Mouse (Mus musculus): ENCODE measurements around the gene Pbx1. TPM values are rescaled to one million over a fixed set of nuclear protein-coding genes. Genes with fewer than 3 reads are reported as not detected.

Pbx1 gene
- polyA plus RNA-seq, 1 experiment from 2014 or later, result 35.4 TPM

- Histone ChIP-seq H3K27me3 (ENCODE audit: insufficient read depth, poor library complexity, severe bottlenecking) (no peaks in the 10 kb centered on the region), H3K27ac (peak overlapping the region; percentile 71), H3K4me1 (replicated peaks) (peaks cover 42% of the 10 kb centered on the region), H3K9me3 (no peaks in the 10 kb centered on the region), H3K4me3 (peak overlapping the region; percentile 21; the same call in 1 of the 2 replicates), H3K36me3 (peaks cover 49% of the 10 kb centered on the region)
- 44% methylated on average over 5 of the region's 5 CpGs for WGBS
- no peak for DNase-seq (ENCODE audit: low spot score)
These were observed 39.6 kb downstream of the Pbx1 start for GRCm38 (mm10) chr1:168392500-168392853.

GRCm38 (mm10) chr1:168391617-168392499 is 40.2 kb downstream of the Pbx1 start:
- 49% methylated on average over 20 of the region's 20 CpGs for WGBS
- no peaks in the 10 kb centered on the region for H3K27me3 ChIP-seq (ENCODE audit: insufficient read depth, poor library complexity, severe bottlenecking)
- peaks cover 48% of the 10 kb centered on the region for H3K4me1 ChIP-seq (replicated peaks)
- H3K9me3 ChIP-seq, result no peaks in the 10 kb centered on the region
- peak overlapping the region; percentile 71 for H3K27ac ChIP-seq
- peak; percentile 30 for DNase-seq (ENCODE audit: low spot score)
- H3K4me3 ChIP-seq, result peak overlapping the region; percentile 21; the same call in 1 of the 2 replicates
- peaks cover 49% of the 10 kb centered on the region for H3K36me3 ChIP-seq

- Histone ChIP-seq H3K4me1 (replicated peaks) (peaks cover 56% of the 10 kb centered on the region), H3K36me3 (peaks cover 46% of the 10 kb centered on the region), H3K9me3 (no peaks in the 10 kb centered on the region), H3K4me3 (no peak overlapping the region), H3K27ac (no peak overlapping the region), H3K27me3 (ENCODE audit: insufficient read depth, poor library complexity, severe bottlenecking) (no peaks in the 10 kb centered on the region)
- no peak for DNase-seq (ENCODE audit: low spot score)
These were observed 41.3 kb downstream of the Pbx1 start for GRCm38 (mm10) chr1:168390748-168391147.

GRCm38 (mm10) chr1:168386159-168386558 is 45.9 kb downstream of the Pbx1 start:
- H3K36me3 ChIP-seq, result peaks cover 27% of the 10 kb centered on the region

GRCm38 (mm10) chr1:168384594-168384955 is 47.5 kb downstream of the Pbx1 start:
- Histone ChIP-seq H3K27me3 (ENCODE audit: insufficient read depth, poor library complexity, severe bottlenecking) (no peaks in the 10 kb centered on the region), H3K4me3 (0 out of 2 replicates have a peak overlapping the region, but pooled peaks have one; percentile 11), H3K9me3 (no peaks in the 10 kb centered on the region), H3K36me3 (peaks cover 17% of the 10 kb centered on the region), H3K4me1 (replicated peaks) (peaks cover 78% of the 10 kb centered on the region), H3K27ac (peak overlapping the region; percentile 89)
- WGBS, result 22% methylated on average over 6 of the region's 6 CpGs
- no peak for DNase-seq (ENCODE audit: low spot score)

More at GRCm38 (mm10) chr1:168386159-168386558, 45.9 kb downstream of the Pbx1 start:
- DNase-seq (ENCODE audit: low spot score), result no peak
- Histone ChIP-seq H3K27ac (no peak overlapping the region), H3K4me3 (no peak overlapping the region), H3K4me1 (replicated peaks) (peaks cover 68% of the 10 kb centered on the region), H3K9me3 (no peaks in the 10 kb centered on the region), H3K27me3 (ENCODE audit: insufficient read depth, poor library complexity, severe bottlenecking) (no peaks in the 10 kb centered on the region)
- 91% methylated on average over 6 of the region's 6 CpGs for WGBS

- peak overlapping the region; percentile 89 for H3K27ac ChIP-seq
- peaks cover 14% of the 10 kb centered on the region for H3K36me3 ChIP-seq
- no peaks in the 10 kb centered on the region for H3K9me3 ChIP-seq
- no peaks in the 10 kb centered on the region for H3K27me3 ChIP-seq (ENCODE audit: insufficient read depth, poor library complexity, severe bottlenecking)
- H3K4me1 ChIP-seq (replicated peaks), result peaks cover 84% of the 10 kb centered on the region
- peak overlapping the region; percentile 23; the same call in 1 of the 2 replicates for H3K4me3 ChIP-seq
- 12% methylated on average over 5 of the region's 5 CpGs for WGBS
- DNase-seq (ENCODE audit: low spot score), result peak; percentile 42
These were observed 48.1 kb downstream of the Pbx1 start for GRCm38 (mm10) chr1:168383832-168384593.

DNA sequence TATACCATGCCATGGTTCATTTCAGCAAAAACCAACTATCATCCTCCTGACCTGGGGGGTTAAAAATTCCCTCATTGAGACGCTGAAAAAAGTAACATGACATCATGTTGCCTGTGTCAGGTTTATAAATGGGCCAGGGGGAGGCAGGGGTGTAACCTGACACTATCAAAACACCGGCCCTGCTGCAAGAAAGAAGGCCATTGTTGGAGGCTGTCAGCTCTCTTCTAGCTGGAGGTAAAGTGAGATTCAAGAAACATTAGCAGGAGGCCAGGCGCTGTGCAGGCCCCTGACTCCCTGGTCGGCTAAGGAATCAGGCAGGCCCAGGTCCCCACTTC is 49.3 kb downstream of the Pbx1 start:
- 3% methylated on average over 4 of the region's 4 CpGs for WGBS
- peaks cover 93% of the 10 kb centered on the region for H3K4me1 ChIP-seq (replicated peaks)

GRCm38 (mm10) chr1:168382106-168382822 is 49.8 kb downstream of the Pbx1 start:
- Histone ChIP-seq H3K36me3 (peaks cover 10% of the 10 kb centered on the region; the same call in 1 of the 2 replicates), H3K9me3 (no peaks in the 10 kb centered on the region), H3K27me3 (ENCODE audit: insufficient read depth, poor library complexity, severe bottlenecking) (no peaks in the 10 kb centered on the region), H3K4me1 (replicated peaks) (peaks cover 97% of the 10 kb centered on the region), H3K27ac (peak overlapping the region; percentile 89), H3K4me3 (no peak overlapping the region)
- no peak for DNase-seq (ENCODE audit: low spot score)
- 11% methylated on average over 9 of the region's 9 CpGs for WGBS

More for the DNA sequence above, 49.3 kb downstream of the Pbx1 start:
- Histone ChIP-seq H3K36me3 (peaks cover 12% of the 10 kb centered on the region; the same call in 1 of the 2 replicates), H3K27ac (peak overlapping the region; percentile 89), H3K4me3 (no peak overlapping the region), H3K27me3 (ENCODE audit: insufficient read depth, poor library complexity, severe bottlenecking) (no peaks in the 10 kb centered on the region), H3K9me3 (no peaks in the 10 kb centered on the region)
- DNase-seq (ENCODE audit: low spot score), result peak; percentile 72

GRCm38 (mm10) chr1:168381451-168381850 is 50.6 kb downstream of the Pbx1 start:
- H3K27ac ChIP-seq, result no peak overlapping the region
- H3K36me3 ChIP-seq, result peaks cover 8% of the 10 kb centered on the region; the same call in 1 of the 2 replicates
- WGBS, result 72% methylated on average over 4 of the region's 4 CpGs

DNA sequence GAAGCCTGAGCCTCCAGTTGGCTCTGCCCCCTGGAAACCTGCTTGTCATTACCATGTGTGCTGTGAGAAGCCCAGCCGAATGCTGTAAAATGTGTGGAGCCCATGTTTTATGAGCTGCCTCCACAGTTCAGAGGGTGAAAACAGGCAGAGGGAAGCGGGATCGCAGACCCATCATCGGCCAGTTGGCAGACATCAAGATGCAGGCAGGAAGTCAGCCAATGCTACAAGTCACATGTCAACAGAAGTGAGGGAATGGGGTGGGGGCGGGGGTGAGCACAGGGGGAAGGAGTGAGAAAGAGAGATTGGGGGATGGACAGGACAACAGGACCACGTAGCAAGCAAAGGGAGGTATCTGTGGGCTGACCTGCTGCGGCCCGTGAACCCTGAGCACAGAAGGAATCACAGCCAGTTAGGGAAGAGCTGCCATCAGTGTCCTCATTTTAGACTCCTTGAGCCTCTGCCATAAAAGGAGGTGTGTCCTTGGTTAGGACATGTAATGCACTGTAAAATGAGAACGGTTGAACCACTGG is 51.8 kb downstream of the Pbx1 start:
- Histone ChIP-seq H3K4me3 (no peak overlapping the region), H3K27me3 (ENCODE audit: insufficient read depth, poor library complexity, severe bottlenecking) (no peaks in the 10 kb centered on the region), H3K4me1 (replicated peaks) (peaks cover 80% of the 10 kb centered on the region), H3K36me3 (peaks cover 8% of the 10 kb centered on the region; the same call in 1 of the 2 replicates), H3K9me3 (no peaks in the 10 kb centered on the region), H3K27ac (peak overlapping the region; percentile 53)
- 68% methylated on average over 9 of the region's 9 CpGs for WGBS
- DNase-seq (ENCODE audit: low spot score), result no peak

More at GRCm38 (mm10) chr1:168381451-168381850, 50.6 kb downstream of the Pbx1 start:
- no peaks in the 10 kb centered on the region for H3K27me3 ChIP-seq (ENCODE audit: insufficient read depth, poor library complexity, severe bottlenecking)
- H3K4me1 ChIP-seq (replicated peaks), result peaks cover 91% of the 10 kb centered on the region
- H3K4me3 ChIP-seq, result no peak overlapping the region
- DNase-seq (ENCODE audit: low spot score), result no peak
- no peaks in the 10 kb centered on the region for H3K9me3 ChIP-seq

DNA sequence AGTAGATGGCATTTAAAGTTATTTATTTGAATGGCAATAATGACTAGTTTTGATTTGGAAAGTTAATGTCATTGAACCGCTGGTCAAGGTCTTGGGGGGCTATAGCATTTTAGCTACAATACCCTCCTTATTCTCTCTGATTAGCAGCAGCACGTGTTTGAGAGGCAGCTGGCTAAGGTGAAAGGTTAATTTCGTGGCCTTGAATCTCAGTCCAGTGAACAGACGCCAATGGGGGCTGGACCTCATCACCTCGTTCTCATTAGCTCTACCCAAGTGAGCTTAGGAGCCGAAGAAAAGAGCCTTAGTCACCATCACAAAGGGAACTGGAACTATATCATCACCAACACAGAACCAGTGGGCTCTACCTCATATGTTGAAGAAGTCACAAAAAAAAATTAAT is 54.4 kb downstream of the Pbx1 start:
- 32% methylated on average over 6 of the region's 6 CpGs for WGBS
- Histone ChIP-seq H3K4me3 (no peak overlapping the region), H3K4me1 (replicated peaks) (peaks cover 53% of the 10 kb centered on the region), H3K27me3 (ENCODE audit: insufficient read depth, poor library complexity, severe bottlenecking) (no peaks in the 10 kb centered on the region), H3K27ac (no peak overlapping the region), H3K9me3 (no peaks in the 10 kb centered on the region), H3K36me3 (peaks cover 17% of the 10 kb centered on the region)
- no peak for DNase-seq (ENCODE audit: low spot score)

GRCm38 (mm10) chr1:168376330-168376729 is 55.7 kb downstream of the Pbx1 start:
- no peak overlapping the region for H3K4me3 ChIP-seq

More at GRCm38 (mm10) chr1:168376330-168376729, 55.7 kb downstream of the Pbx1 start:
- Histone ChIP-seq H3K27me3 (ENCODE audit: insufficient read depth, poor library complexity, severe bottlenecking) (no peaks in the 10 kb centered on the region), H3K4me1 (replicated peaks) (peaks cover 40% of the 10 kb centered on the region), H3K36me3 (peaks cover 27% of the 10 kb centered on the region), H3K27ac (no peak overlapping the region), H3K9me3 (no peaks in the 10 kb centered on the region)
- DNase-seq (ENCODE audit: low spot score), result no peak
- WGBS, result 79% methylated on average over 3 of the region's 3 CpGs
